Mouse (Mus musculus) heart, postnatal 4 days (tissue): ENCODE results near the gene Zfp408. TPM values are rescaled to one million over a fixed set of nuclear protein-coding genes. Genes with fewer than 3 reads are reported as not detected.
"Not testable (repeated sequence)": the region's sequence is repeated elsewhere in the genome, so short reads cannot be mapped to it uniquely, and the experiment has no call there.

Experiments
- DNase-seq: peaks from one replicate; pipeline ENCODE4 v3.0.0; 2021
- total RNA-seq, 2 experiments: library from RNA; stranded (reverse); gene quantifications; 2 replicates each; pipeline ENCODE4 v1.2.3; 2021

Zfp408 gene
- total RNA-seq, 2 experiments from 2014 or later: 12.7 to 13.9 TPM

- DNase-seq: no peak
These were observed 2.1 kb upstream of the Zfp408 start for GRCm38 (mm10) chr2:91651458-91652258.

GRCm38 (mm10) chr2:91650360-91650995, 887 bp upstream of the Zfp408 start:
- no peak for DNase-seq

DNA sequence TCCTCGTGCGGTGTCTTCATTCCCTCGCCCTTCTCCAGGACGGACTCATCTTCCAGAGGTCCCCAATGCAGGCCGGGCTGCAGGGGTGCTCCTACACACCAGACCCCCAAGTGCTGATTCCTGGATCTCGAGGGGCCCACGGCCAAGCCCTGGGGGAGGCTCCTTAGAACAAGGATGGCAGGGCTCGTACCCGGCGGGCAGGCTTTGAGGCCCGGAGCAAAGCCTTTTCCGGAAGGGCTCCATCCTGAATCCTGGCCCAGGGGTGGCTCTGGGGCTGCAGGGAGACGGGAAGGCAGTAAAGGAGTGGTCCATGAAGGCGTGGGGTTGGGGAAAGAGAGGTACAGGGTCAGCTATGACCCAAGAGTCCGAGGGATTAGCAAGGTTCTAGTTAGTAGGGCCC, 439 bp downstream of the Zfp408 start:
- no peak for DNase-seq

- peak; percentile 59 for DNase-seq
These were observed 2.9 kb downstream of the Zfp408 start for GRCm38 (mm10) chr2:91646733-91647132.

GRCm38 (mm10) chr2:91645811-91646210, 3.8 kb downstream of the Zfp408 start:
- DNase-seq: no peak

- DNase-seq: no peak
These were observed 4.2 kb downstream of the Zfp408 start for GRCm38 (mm10) chr2:91645354-91645753.

GRCm38 (mm10) chr2:91644021-91644420, 5.6 kb downstream of the Zfp408 start:
- no peak for DNase-seq

GRCm38 (mm10) chr2:91642825-91643415, 6.7 kb downstream of the Zfp408 start:
- DNase-seq: no peak

DNA sequence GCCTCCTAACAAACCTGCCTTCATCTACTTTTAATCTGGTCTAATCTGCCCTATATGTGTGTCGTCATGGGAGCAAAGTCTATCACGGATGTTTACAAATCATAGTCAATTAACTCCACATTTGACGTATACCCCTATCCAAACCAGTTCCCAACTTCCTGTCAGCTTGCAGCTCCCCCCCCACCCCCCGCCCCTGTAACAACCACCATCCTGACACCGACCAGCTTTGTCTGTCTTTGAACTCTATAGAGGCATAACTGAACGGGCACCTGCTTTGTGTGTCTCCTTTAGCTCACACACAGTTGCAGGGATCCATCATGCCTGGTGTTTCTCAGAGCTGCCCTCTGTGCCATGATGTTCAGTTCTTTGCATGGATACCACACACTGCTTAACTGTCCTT, 10.7 kb downstream of the Zfp408 start:
- no peak for DNase-seq

GRCm38 (mm10) chr2:91636727-91637338, 12.8 kb downstream of the Zfp408 start:
- no peak for DNase-seq

GRCm38 (mm10) chr2:91636229-91636628, 13.4 kb downstream of the Zfp408 start, which contains the start of gene F2:
Gene F2 (minus strand): TSS chr2:91636414.
- DNase-seq: no peak

- no peak for DNase-seq
These were observed 14.1 kb downstream of the Zfp408 start for GRCm38 (mm10) chr2:91635486-91635885.

GRCm38 (mm10) chr2:91634841-91635240, 14.8 kb downstream of the Zfp408 start:
- DNase-seq: no peak

- no peak for DNase-seq
These were observed 16.1 kb downstream of the Zfp408 start for GRCm38 (mm10) chr2:91633334-91633977.

- DNase-seq: no peak
These were observed 17.3 kb downstream of the Zfp408 start for GRCm38 (mm10) chr2:91632316-91632715.

- DNase-seq: no peak
These were observed 17.8 kb downstream of the Zfp408 start for GRCm38 (mm10) chr2:91631826-91632225.

- DNase-seq: no peak
These were observed 19.2 kb downstream of the Zfp408 start for GRCm38 (mm10) chr2:91630384-91630783.

GRCm38 (mm10) chr2:91629682-91630081, 19.9 kb downstream of the Zfp408 start:
- DNase-seq: no peak

GRCm38 (mm10) chr2:91628171-91628570, 21.4 kb downstream of the Zfp408 start:
- DNase-seq: no peak

- DNase-seq: no peak
These were observed 22.1 kb downstream of the Zfp408 start for GRCm38 (mm10) chr2:91627486-91627885.

DNA sequence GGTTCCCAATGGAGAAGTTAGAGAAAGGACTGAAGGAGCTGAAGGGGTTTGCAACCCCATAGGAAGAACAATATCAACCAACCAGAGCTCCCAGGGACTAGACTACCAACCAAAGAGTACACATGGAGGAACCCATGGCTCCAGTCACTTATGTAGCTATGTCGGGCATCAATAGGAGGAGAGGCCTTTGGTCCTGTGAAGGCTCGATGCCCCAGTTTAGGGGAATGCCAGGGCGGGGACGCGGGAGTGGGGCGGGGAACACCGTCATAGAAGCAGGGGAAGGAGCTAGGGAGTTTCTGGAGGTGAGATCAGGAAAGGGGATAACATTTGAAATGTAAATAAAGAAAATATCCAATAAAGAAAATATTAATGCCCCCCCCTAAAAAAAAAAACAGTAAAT, 26.2 kb downstream of the Zfp408 start:
- DNase-seq: not testable (repeated sequence)

GRCm38 (mm10) chr2:91622356-91622755, 27.2 kb downstream of the Zfp408 start:
- DNase-seq: no peak

GRCm38 (mm10) chr2:91609370-91609769, 40.2 kb downstream of the Zfp408 start:
- not testable (repeated sequence) for DNase-seq
